Mouse (Mus musculus) inflammation-experienced regulatory T-cells, adult 6 months (primary cell): ENCODE measurements around the gene Olfr332. TPM values are rescaled to one million over a fixed set of nuclear protein-coding genes. Genes with fewer than 3 reads are reported as not detected.
"Not testable (repeated sequence)": the region's sequence is repeated elsewhere in the genome, so short reads cannot be mapped to it uniquely, and the experiment has no call there.

Experiments
- ATAC-seq: one replicate; pipeline ENCODE4 v1.8.0; 2017
- polyA plus RNA-seq, 3 experiments: library from polyadenylated mRNA; unstranded; fragments of 100-300 nt; shearing (Covaris generic); gene quantifications; one replicate each; pipeline ENCODE4 v1.2.1; 2017

The Olfr332 gene
- polyA plus RNA-seq = under 1 TPM in 1 of 3 experiments, not detected in 2; 0.13 TPM

DNA sequence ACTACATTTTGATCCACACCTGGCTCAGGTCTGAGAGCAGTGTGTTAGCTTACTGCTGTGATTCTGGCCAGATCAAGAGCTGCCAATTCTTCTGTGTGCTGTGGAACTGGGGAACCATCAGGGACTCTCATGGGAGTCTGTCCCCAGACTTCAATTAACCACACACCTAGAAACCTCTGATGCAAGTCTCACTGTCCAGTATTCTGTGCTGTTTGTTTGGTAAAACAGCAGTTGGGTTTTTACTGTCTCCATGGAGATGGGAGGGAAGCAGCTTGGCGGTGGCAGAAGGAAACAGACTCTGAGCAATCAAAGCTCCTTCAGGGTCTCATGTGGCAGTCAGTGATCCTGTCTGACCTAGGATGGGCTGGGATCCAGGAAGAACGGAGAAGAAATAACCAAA, at the start of gene Olfr332:
TSS of gene Olfr332 (minus strand) at position 101 of the 400 bp plus-strand sequence.
- no peak for ATAC-seq

DNA sequence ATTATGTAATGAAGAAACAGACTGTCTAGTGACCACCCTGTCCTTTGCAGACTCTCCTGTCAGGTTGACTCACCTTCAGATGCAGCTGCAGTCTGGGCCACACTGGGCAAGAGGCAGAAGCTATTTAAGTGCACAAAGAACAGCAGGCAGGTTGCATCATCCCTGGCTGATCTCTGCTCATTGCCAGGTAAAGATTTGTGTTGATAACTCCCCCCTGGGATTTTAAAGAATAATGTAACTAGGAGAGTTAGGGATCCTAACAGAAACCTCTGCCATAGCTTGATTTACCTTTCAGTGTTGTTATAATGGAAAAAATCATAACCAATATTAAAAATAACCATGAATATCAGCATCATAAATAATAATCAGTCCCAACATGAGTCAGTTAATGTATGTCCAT, 42.4 kb upstream of the Olfr332 start, which contains the start of gene Olfr330:
TSS of gene Olfr330 (minus strand) at position 101 of the 400 bp plus-strand sequence.
- ATAC-seq = not testable (repeated sequence)

DNA sequence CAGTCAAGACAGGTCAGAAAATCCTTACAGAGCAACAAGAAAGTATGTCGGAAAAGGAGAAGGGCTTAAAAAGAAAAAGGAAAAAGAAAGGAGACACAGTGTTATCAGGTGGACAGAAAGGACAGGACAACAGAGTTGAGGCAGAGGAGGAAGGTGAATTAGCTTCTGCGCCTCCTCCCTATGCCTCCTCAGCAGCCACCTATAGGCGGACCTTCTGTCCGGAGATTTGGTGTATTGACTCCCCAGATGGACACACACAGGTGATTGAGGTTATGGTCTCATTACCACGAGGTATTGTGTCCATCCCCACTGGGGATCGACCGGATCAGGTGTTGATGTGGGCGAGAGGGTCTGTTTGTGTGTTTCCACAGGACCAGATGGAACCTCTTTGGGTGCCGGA, 27.4 kb upstream of the Olfr332 start:
- not testable (repeated sequence) for ATAC-seq

DNA sequence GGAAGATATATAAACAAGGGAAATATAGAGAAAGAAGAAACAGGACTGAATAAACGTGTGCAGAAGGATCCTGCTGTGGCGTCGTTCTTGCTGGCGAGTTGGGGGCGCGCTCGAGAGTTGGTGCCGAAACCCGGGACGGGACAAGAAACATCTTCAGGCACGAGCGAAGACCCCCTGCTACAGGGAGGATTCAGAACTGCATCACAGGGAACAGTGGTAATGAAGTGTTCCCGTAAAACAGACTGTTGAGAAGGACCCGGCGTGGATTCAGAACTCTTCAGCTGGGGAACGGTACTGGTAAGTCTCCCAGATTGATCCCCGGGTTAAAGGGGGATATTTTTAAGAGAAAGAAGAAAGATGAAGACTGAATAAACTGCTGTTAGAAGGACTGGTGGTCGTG, 26.6 kb upstream of the Olfr332 start:
- ATAC-seq = not testable (repeated sequence)

DNA sequence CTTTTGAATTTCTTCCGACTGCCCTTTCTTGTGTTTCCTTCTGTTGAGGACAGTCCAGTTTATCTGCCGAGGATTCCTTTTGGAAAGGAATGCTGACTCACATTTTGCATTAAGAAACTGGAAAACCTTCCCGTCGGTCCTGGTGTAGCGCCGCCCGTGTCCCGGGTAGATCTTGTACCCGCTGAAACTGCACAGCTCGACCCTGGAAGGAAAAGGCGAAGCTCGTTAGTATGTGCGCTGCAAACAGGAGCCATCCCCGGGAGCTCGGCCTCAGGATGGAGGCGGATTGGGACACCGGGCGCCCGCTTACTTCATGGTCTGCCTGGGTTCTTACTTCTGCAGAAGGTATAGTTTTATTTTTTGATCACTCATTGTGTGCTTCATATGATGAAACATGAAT, 16.7 kb upstream of the Olfr332 start:
- not testable (repeated sequence) for ATAC-seq

DNA sequence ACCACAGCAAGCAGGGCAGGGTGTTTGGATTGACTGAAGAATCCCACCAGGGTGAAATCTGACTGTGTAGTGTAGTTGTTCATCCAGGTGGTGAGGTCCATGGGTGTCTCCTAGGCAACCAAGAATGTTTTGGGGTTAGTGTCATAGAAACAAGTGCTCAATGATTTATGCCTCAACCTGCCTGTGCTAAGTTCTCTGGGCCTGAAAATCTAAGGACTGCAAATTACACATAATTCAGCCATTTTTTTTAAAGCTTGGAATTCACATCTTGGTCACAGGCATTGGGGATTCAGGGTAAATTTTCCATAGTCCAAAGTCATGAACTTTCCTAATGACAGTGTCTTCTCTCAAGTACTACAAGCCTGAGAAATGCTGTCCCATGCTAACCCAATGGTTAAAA, 10.1 kb upstream of the Olfr332 start, which contains the start of gene Olfr331:
TSS of gene Olfr331 (minus strand) at position 101 of the 400 bp plus-strand sequence.
- not testable (repeated sequence) for ATAC-seq

DNA sequence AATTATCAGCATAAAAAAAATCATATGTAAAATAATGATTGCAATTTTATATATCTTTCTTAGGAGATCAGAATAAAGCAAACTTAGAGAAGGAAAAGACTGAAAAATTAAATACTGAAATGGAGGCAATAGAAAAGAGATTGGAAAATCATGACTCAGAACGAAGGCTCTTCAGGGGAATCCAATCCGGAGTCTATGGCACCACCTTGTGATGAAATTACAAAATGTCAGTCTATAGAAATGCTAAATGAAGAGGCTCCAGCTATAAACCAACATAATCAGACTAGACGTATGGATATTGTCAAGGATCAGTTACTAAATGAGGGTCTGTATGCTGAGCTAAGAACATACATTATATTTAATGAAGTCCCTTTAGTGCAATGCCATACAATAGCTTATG, 6.9 kb upstream of the Olfr332 start:
- ATAC-seq = no peak

DNA sequence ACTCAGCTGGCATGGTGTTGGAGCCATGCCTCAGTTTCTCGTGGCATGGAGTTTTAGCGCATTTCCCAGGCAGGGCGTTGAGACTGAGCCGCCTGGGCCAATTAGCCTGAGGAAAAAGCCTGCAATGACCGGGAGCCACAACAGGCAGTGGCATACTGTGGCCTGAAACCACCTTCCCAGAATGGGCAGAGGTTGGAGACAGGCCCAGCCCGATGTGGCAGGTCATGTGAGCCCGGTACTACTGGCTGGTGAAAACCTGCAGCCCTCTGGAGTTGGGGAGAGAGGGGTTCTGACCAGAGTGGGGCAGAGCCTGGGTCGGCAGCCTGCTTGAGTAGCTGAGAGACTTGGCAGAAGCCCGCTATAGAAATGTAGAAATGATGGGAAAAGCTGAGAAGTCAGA, 6.4 kb upstream of the Olfr332 start:
- no peak for ATAC-seq

DNA sequence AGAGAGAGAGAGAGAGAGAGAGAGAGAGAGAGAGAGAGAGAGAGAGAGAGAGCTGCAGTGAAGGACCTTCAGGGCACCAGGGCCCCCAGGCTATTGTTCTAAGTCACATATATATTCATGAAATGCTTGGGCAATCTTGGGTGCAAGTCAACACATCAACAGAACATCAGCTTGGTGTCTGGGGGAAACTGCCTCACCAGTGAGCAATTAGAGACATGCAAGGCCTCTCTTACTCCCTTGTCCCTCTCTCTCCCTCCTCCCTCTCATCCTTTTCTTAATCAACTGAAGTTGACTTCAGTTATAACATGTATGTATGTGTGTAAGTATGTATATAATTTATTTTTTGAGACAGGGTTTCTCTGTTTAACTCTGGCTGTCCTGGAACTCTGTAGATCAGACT, 30.2 kb downstream of the Olfr332 start, which contains the start of gene Olfr30:
TSS of gene Olfr30 (minus strand) at position 101 of the 400 bp plus-strand sequence.
- ATAC-seq = no peak

DNA sequence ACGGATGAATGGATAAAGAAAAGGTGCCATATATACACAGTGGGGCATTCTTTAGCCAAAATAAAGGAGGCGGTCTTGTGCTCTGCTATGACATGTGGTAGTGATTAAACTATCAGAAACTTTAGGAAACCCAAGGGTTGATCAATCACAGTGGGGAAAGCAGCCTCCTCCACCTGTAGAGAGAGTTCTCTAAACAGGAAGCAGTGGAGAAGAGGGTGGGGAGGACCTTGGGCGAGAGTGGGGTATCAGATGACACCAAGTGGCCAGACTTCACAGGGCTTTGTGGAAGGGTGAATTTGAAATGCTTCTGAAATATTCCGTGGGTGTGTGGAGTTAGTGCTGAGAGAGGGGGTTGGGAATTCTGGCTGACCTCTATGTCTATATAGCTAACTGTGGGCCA, 38.8 kb downstream of the Olfr332 start:
- ATAC-seq = no peak

DNA sequence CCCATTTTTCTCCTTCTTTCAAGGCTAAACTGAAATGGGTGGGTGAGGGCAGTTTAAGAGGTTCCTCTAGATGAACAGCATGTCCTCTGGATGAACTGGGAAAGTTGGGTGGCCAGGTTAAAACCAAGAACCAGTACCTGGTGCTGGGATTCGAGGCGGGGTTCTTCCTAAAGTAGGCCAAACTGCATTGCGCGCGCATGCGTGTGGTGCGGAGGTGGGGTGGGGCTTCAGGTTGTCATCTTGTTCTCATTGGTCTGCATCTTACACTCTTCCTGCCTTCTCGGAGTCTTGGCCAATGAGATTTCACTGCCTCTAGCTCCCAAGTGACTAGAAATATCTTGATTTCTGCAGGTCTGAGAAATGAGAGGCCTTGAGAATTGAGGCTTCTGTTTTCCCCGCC, 39.6 kb downstream of the Olfr332 start, which contains the start of gene Lypd9:
TSS of gene Lypd9 (minus strand) at position 165 of the 400 bp plus-strand sequence.
- no peak for ATAC-seq

Other genes starting within 250 kb of the Olfr332 start
- gene 4930438A08Rik, start 217.8 kb downstream of the Olfr332 start, polyA plus RNA-seq = not detected
- gene Zfp692, start 185.5 kb downstream of the Olfr332 start, polyA plus RNA-seq = 10 to 100 TPM in 1 of 3 experiments, 1 to 10 TPM in 2; 7.6 to 10.2 (median 7.8) TPM
- gene Zfp672, start 162.2 kb downstream of the Olfr332 start, polyA plus RNA-seq = 10 to 100 TPM; 40.5 to 41.4 (median 41.1) TPM
- gene Sh3bp5l, start 161.8 kb downstream of the Olfr332 start, polyA plus RNA-seq = 1 to 10 TPM; 5.1 to 7.9 (median 6.8) TPM
- not detected for gene Lypd8, start 113.5 kb downstream of the Olfr332 start, polyA plus RNA-seq
- not detected for gene 1810065E05Rik, start 71.4 kb downstream of the Olfr332 start, polyA plus RNA-seq
- not detected for gene Gm12253, start 60.0 kb downstream of the Olfr332 start, polyA plus RNA-seq
- gene Lypd9, start 39.6 kb downstream of the Olfr332 start, polyA plus RNA-seq = not detected
- not detected for gene Olfr30, start 30.3 kb downstream of the Olfr332 start, polyA plus RNA-seq
- not detected for gene Olfr331, start 10.0 kb upstream of the Olfr332 start, polyA plus RNA-seq
- not detected for gene Olfr330, start 42.3 kb upstream of the Olfr332 start, polyA plus RNA-seq
- gene Olfr329-ps, start 53.9 kb upstream of the Olfr332 start, polyA plus RNA-seq = not detected
- not detected for gene Olfr328, start 63.1 kb upstream of the Olfr332 start, polyA plus RNA-seq
- gene Olfr224, start 78.0 kb upstream of the Olfr332 start, polyA plus RNA-seq = under 1 TPM in 1 of 3 experiments, not detected in 2; 0.26 TPM
- gene Olfr325, start 85.2 kb upstream of the Olfr332 start, polyA plus RNA-seq = not detected
- gene Olfr324, start 102.6 kb upstream of the Olfr332 start, polyA plus RNA-seq = not detected
- not detected for gene 2210407C18Rik, start 123.5 kb upstream of the Olfr332 start, polyA plus RNA-seq
- gene Olfr323, start 137.9 kb upstream of the Olfr332 start, polyA plus RNA-seq = not detected
- not detected for gene Trim58, start 147.9 kb upstream of the Olfr332 start, polyA plus RNA-seq
- gene Olfr322, start 166.2 kb upstream of the Olfr332 start, polyA plus RNA-seq = not detected
- not detected for gene Olfr320, start 188.5 kb upstream of the Olfr332 start, polyA plus RNA-seq
- gene Olfr319, start 206.6 kb upstream of the Olfr332 start, polyA plus RNA-seq = not detected
- gene Olfr318, start 231.5 kb upstream of the Olfr332 start, polyA plus RNA-seq = not detected
- gene Olfr317, start 246.7 kb upstream of the Olfr332 start, polyA plus RNA-seq = not detected